ENCODE assay signal across 8 mouse cellular contexts in genomic region chr5:123879928-123880327, GRCm38 (mm10). TPM values are rescaled to one million over a fixed set of nuclear protein-coding genes. Genes with fewer than 3 reads are reported as not detected.
A peak's percentile ranks its signal among the peaks of the same experiment; 100 is the strongest.
DNase-seq lines count a peak whose midpoint lies in the region; ATAC-seq and TF ChIP-seq lines count a peak whose summit lies in the region.

TSS of gene Hcar1 (minus strand) at chr5:123880020.

- TF ChIP-seq CTCF in gastrocnemius, adult 2 months (IDR thresholded peaks at IDR 0.05): no peak

- peak within 1 kb of the TSS; percentile 56 for H3K4me3 ChIP-seq in gastrocnemius, adult 2 months
- H3K4me3 ChIP-seq in embryonic facial prominence, embryonic 10.5 days: 0 out of 2 replicates have a peak within 1 kb of the TSS, but pooled peaks have one; percentile 30
- H3K4me3 ChIP-seq in intestine, embryonic 16.5 days (ENCODE audit: low read length): peak within 1 kb of the TSS; percentile 31
- no peak within 1 kb of the TSS for H3K4me3 ChIP-seq in midbrain, embryonic 11.5 days (ENCODE audit: low read depth, low read length)

- no peak for DNase-seq in gastrocnemius, adult 2 months
- DNase-seq in gastrocnemius, postnatal 10 days: no peak
- DNase-seq in embryonic facial prominence, embryonic 10.5 days (ENCODE audit: low spot score): no peak
- peak; percentile 54 for DNase-seq in lung, postnatal 10 days
- DNase-seq in thymus, postnatal 25 days: no peak
- no peak for DNase-seq in right cerebral cortex, postnatal 36 days (ENCODE audit: low spot score in 2 of 2)
- no peak for DNase-seq in midbrain, embryonic 11.5 days (ENCODE audit: low spot score, missing footprints)

- peak within 1 kb of the TSS; percentile 64 for H3K9ac ChIP-seq in intestine, embryonic 16.5 days (ENCODE audit: low read depth, low read length)
- no peak within 1 kb of the TSS for H3K9ac ChIP-seq in midbrain, embryonic 11.5 days (ENCODE audit: low read length)

- H3K9me3 ChIP-seq in embryonic facial prominence, embryonic 10.5 days: no peaks in the 10 kb centered on the region
- no peaks in the 10 kb centered on the region for H3K9me3 ChIP-seq in intestine, embryonic 16.5 days (ENCODE audit: control insufficient read depth, low read length)
- H3K9me3 ChIP-seq in midbrain, embryonic 11.5 days (ENCODE audit: control insufficient read depth, low read length): no peaks in the 10 kb centered on the region

- H3K4me2 ChIP-seq in intestine, embryonic 16.5 days (ENCODE audit: low read depth, low read length): peak within 1 kb of the TSS; percentile 54
- no peak within 1 kb of the TSS for H3K4me2 ChIP-seq in midbrain, embryonic 11.5 days

- intact Hi-C loops in gastrocnemius, adult 2 months (cut with DNase I): no loop called here

- H3K4me1 ChIP-seq in embryonic facial prominence, embryonic 10.5 days: peaks cover 17% of the 10 kb centered on the region
- H3K4me1 ChIP-seq in intestine, embryonic 16.5 days (ENCODE audit: control insufficient read depth, insufficient read depth, low read length): peaks cover 23% of the 10 kb centered on the region
- no peaks in the 10 kb centered on the region for H3K4me1 ChIP-seq in midbrain, embryonic 11.5 days (ENCODE audit: control insufficient read depth, insufficient read depth, low read length)

- H3K27ac ChIP-seq in gastrocnemius, adult 2 months: peak within 1 kb of the TSS; percentile 13; the same call in 1 of the 2 replicates
- peak within 1 kb of the TSS; percentile 30; the same call in 1 of the 2 replicates for H3K27ac ChIP-seq in embryonic facial prominence, embryonic 10.5 days (replicated peaks)
- peak within 1 kb of the TSS; percentile 76 for H3K27ac ChIP-seq in intestine, embryonic 16.5 days (ENCODE audit: low read length)
- H3K27ac ChIP-seq in midbrain, embryonic 11.5 days (ENCODE audit: low read depth, low read length): no peak within 1 kb of the TSS

- H3K36me3 ChIP-seq in embryonic facial prominence, embryonic 10.5 days (replicated peaks): no peaks in the 10 kb centered on the region
- H3K36me3 ChIP-seq in intestine, embryonic 16.5 days (ENCODE audit: control insufficient read depth, insufficient read depth, low read length): no peaks in the 10 kb centered on the region
- H3K36me3 ChIP-seq in midbrain, embryonic 11.5 days (ENCODE audit: control insufficient read depth, insufficient read depth, low read length): no peaks in the 10 kb centered on the region

- no peaks in the 10 kb centered on the region for H3K27me3 ChIP-seq in embryonic facial prominence, embryonic 10.5 days (replicated peaks; ENCODE audit: low read depth, poor library complexity, severe bottlenecking)
- no peaks in the 10 kb centered on the region for H3K27me3 ChIP-seq in intestine, embryonic 16.5 days (replicated peaks; ENCODE audit: control insufficient read depth, insufficient read depth, low read length)
- no peaks in the 10 kb centered on the region for H3K27me3 ChIP-seq in midbrain, embryonic 11.5 days (ENCODE audit: control insufficient read depth, insufficient read depth, low read length)

- 66% methylated on average over 12 of the region's 12 CpGs for WGBS in embryonic facial prominence, embryonic 10.5 days
- 19% methylated on average over 12 of the region's 12 CpGs for WGBS in intestine, embryonic 16.5 days
- 70% methylated on average over 12 of the region's 12 CpGs for WGBS in midbrain, embryonic 11.5 days

- ATAC-seq in intestine, embryonic 16.5 days: peak; percentile 84
- ATAC-seq in midbrain, embryonic 11.5 days (ENCODE audit: low FRiP score): no peak

RNA-seq across cellular contexts. Expression of gene Hcar1, which starts in this region (rescaled TPM):
- total RNA-seq in gastrocnemius, adult 2 months (2021): under 1 TPM; 0.08 to 0.17 TPM
- under 1 TPM; 0.54 to 0.84 TPM for total RNA-seq in gastrocnemius, postnatal 10 days (2021)
- 0.09 TPM in 2 replicates for polyA plus RNA-seq in embryonic facial prominence, embryonic 10.5 days (2016; fragmentation: Nextera tagmentation; extraction: Ambion mirVana)
- polyA plus RNA-seq in intestine, embryonic 16.5 days (2015; fragmentation: Nextera tagmentation; extraction: Ambion mirVana): 3.2 and 3.4 TPM in 2 replicates
- polyA plus RNA-seq in midbrain, embryonic 11.5 days (2014; fragmentation: Nextera tagmentation; extraction: Ambion mirVana): 0.28 TPM in 1 of 2 replicates, not detected in the other
